Mouse (Mus musculus): ENCODE measurements around the gene Senp8.

DNA sequence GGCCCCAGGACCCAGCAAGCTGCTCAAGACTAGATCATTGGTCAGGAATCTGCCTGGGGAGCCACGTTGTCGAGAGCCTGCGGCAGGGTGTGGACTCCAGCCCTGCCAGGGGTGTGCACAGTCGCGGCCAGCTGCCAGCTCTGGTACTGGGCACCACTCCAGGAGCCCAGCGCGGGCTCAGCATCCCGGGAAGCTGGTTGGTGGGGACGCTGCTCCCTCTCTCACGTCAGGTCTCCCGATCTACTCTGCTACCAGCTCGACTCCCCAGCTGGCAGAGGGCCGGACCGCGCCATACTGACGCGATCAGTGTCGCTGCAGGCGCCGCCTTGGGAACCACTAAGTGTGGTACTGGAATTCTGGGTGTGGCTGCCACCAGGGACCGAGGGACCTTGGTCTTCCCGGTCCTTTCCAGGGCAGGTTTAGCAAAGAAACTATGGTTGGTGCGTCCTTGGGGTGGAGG, 58.8 kb downstream of the Senp8 start:
- no peak for TF ChIP-seq POLR2A (IDR thresholded peaks at IDR 0.05; ENCODE audit: low read depth, low read length)
- TF ChIP-seq CTCF (conservative IDR thresholded peaks at IDR 0.05; ENCODE audit: insufficient read depth, insufficient read length, low read depth, low read length), result no peak
